Mouse (Mus musculus): Measurements from ENCODE around the gene Tubb3. TPM values are rescaled to one million over a fixed set of nuclear protein-coding genes. Genes with fewer than 3 reads are reported as not detected.

Tubb3 gene
- total RNA-seq (2014; rRNA removed) = 3,792 and 3,923 TPM in 2 replicates
- 1,431 and 1,610 TPM in 2 replicates for polyA plus RNA-seq (2015; fragmentation: Nextera tagmentation; extraction: Ambion mirVana)

DNA sequence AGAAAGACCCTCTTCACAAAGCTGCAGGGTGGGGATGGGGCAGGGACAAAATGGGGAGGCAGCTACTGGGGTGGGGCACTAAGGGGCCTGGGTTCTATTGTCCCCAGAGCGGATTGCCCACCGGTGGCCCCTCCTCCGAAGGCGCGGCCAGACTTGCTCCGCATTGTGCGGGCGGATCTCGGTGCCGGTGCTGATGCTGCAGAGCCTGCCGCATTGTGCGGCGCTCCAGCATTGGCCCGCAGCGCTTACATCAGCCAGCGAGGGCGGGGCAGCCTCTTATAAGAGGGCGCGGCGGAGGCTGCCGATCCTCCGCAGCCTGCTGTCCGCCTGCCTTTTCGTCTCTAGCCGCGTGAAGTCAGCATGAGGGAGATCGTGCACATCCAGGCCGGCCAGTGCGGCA is at the start of gene Tubb3:
Gene Tubb3 (plus strand): TSS at position 179 of the 400 bp plus-strand sequence.
- peak within 1 kb of the TSS; percentile 85 for H3K4me2 ChIP-seq (ENCODE audit: low read depth, low read length)
- no peaks in the 10 kb centered on the region for H3K9me3 ChIP-seq (ENCODE audit: low read length)
- DNase-seq (ENCODE audit: low spot score) (peak; percentile 97), ATAC-seq (peak; percentile 89)
- H3K9ac ChIP-seq (replicated peaks; ENCODE audit: low read length) = peak within 1 kb of the TSS; percentile 79
- WGBS = under 1% methylated on average over 29 of the region's 29 CpGs
- H3K4me1 ChIP-seq (ENCODE audit: insufficient read depth, low read length) = peaks cover 20% of the 10 kb centered on the region; the same call in 1 of the 2 replicates
- peak within 1 kb of the TSS; percentile 62 for H3K4me3 ChIP-seq (ENCODE audit: low read length)
- no peak for TF ChIP-seq CTCF (IDR thresholded peaks at IDR 0.05; ENCODE audit: low read depth)
- no peaks in the 10 kb centered on the region for H3K27me3 ChIP-seq (ENCODE audit: insufficient read depth, low read length)
- no peaks in the 10 kb centered on the region for H3K36me3 ChIP-seq (ENCODE audit: insufficient read depth, low read length)
- peak within 1 kb of the TSS; percentile 94 for H3K27ac ChIP-seq

- ATAC-seq (peak; percentile 95), DNase-seq (ENCODE audit: low spot score) (peak; percentile 100)
- H3K36me3 ChIP-seq (ENCODE audit: insufficient read depth, low read length) = peaks cover 7% of the 10 kb centered on the region
- peak within 1 kb of the TSS; percentile 74 for H3K4me2 ChIP-seq (ENCODE audit: low read depth, low read length)
- H3K27ac ChIP-seq = peak within 1 kb of the TSS; percentile 98
- H3K4me3 ChIP-seq (ENCODE audit: low read length) = peak within 1 kb of the TSS; percentile 78
- H3K4me1 ChIP-seq (ENCODE audit: insufficient read depth, low read length) = peaks cover 21% of the 10 kb centered on the region
- H3K27me3 ChIP-seq (ENCODE audit: insufficient read depth, low read length) = no peaks in the 10 kb centered on the region
- H3K9ac ChIP-seq (replicated peaks; ENCODE audit: low read length) = peak within 1 kb of the TSS; percentile 86
- no peaks in the 10 kb centered on the region for H3K9me3 ChIP-seq (ENCODE audit: low read length)
- TF ChIP-seq CTCF (IDR thresholded peaks at IDR 0.05; ENCODE audit: low read depth) = peak; percentile 77
- 1% methylated on average over 75 of the region's 75 CpGs for WGBS
Measured at GRCm38 (mm10) chr8:123373403-123374238, 37.6 kb upstream of the Tubb3 start, which contains the start of gene Tcf25. Tcf25 (plus strand) TSS chr8:123373753.

GRCm38 (mm10) chr8:123374239-123374578 is 37.0 kb upstream of the Tubb3 start:
- DNase-seq (ENCODE audit: low spot score) (peak; percentile 94), ATAC-seq (peak; percentile 83)
- H3K9me3 ChIP-seq (ENCODE audit: low read length) = no peaks in the 10 kb centered on the region
- WGBS = under 1% methylated on average over 20 of the region's 20 CpGs
- peaks cover 21% of the 10 kb centered on the region for H3K4me1 ChIP-seq (ENCODE audit: insufficient read depth, low read length)
- peaks cover 6% of the 10 kb centered on the region for H3K36me3 ChIP-seq (ENCODE audit: insufficient read depth, low read length)
- H3K4me2 ChIP-seq (ENCODE audit: low read depth, low read length) = peak overlapping the region; percentile 74
- H3K9ac ChIP-seq (replicated peaks; ENCODE audit: low read length) = peak overlapping the region; percentile 86
- H3K27ac ChIP-seq = peak overlapping the region; percentile 98
- H3K4me3 ChIP-seq (ENCODE audit: low read length) = peak overlapping the region; percentile 78
- no peak for TF ChIP-seq CTCF (IDR thresholded peaks at IDR 0.05; ENCODE audit: low read depth)
- H3K27me3 ChIP-seq (ENCODE audit: insufficient read depth, low read length) = no peaks in the 10 kb centered on the region

- H3K9me3 ChIP-seq (ENCODE audit: low read length) = no peaks in the 10 kb centered on the region
- DNase-seq (ENCODE audit: low spot score) (no peak), ATAC-seq (no peak)
- 0 out of 2 replicates have a peak overlapping the region, but pooled peaks have one; percentile 3 for H3K9ac ChIP-seq (replicated peaks; ENCODE audit: low read length)
- H3K27me3 ChIP-seq (ENCODE audit: insufficient read depth, low read length) = no peaks in the 10 kb centered on the region
- TF ChIP-seq CTCF (IDR thresholded peaks at IDR 0.05; ENCODE audit: low read depth) = no peak
- H3K4me2 ChIP-seq (ENCODE audit: low read depth, low read length) = peak overlapping the region; percentile 74
- peaks cover 21% of the 10 kb centered on the region for H3K4me1 ChIP-seq (ENCODE audit: insufficient read depth, low read length)
- 76% methylated on average over 10 of the region's 10 CpGs for WGBS
- H3K36me3 ChIP-seq (ENCODE audit: insufficient read depth, low read length) = no peaks in the 10 kb centered on the region; the same call in 1 of the 2 replicates
- no peak overlapping the region for H3K4me3 ChIP-seq (ENCODE audit: low read length)
- peak overlapping the region; percentile 62 for H3K27ac ChIP-seq
Measured at GRCm38 (mm10) chr8:123375701-123376100, 35.5 kb upstream of the Tubb3 start.

DNA sequence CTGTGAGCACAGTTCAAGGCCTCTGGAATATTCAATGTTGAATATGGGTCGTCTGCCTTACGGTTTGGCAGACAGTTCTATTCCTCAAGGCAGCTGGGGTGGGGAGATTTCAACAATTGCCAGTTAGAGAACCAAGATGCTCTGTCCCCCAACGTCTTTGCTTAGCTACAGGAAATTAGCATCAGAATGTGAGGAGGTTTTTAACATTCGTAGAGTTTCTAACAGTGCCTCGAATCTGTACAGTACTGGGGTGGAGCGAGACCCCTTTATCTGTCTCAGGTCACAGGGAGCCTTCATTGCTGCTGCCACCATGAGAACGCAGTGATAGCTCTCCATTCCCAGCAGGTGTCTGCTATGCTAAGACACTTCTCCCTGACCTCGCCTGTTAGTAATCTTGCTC is 35.1 kb upstream of the Tubb3 start:
- H3K36me3 ChIP-seq (ENCODE audit: insufficient read depth, low read length) = no peaks in the 10 kb centered on the region; the same call in 1 of the 2 replicates
- peak overlapping the region; percentile 62 for H3K27ac ChIP-seq
- H3K27me3 ChIP-seq (ENCODE audit: insufficient read depth, low read length) = no peaks in the 10 kb centered on the region
- no peaks in the 10 kb centered on the region for H3K9me3 ChIP-seq (ENCODE audit: low read length)
- no peak for TF ChIP-seq CTCF (IDR thresholded peaks at IDR 0.05; ENCODE audit: low read depth)
- no peak overlapping the region for H3K9ac ChIP-seq (replicated peaks; ENCODE audit: low read length)
- 35% methylated on average over 8 of the region's 8 CpGs for WGBS
- H3K4me1 ChIP-seq (ENCODE audit: insufficient read depth, low read length) = peaks cover 21% of the 10 kb centered on the region
- ATAC-seq (no peak), DNase-seq (ENCODE audit: low spot score) (peak; percentile 12)
- H3K4me3 ChIP-seq (ENCODE audit: low read length) = no peak overlapping the region
- H3K4me2 ChIP-seq (ENCODE audit: low read depth, low read length) = peak overlapping the region; percentile 74

DNA sequence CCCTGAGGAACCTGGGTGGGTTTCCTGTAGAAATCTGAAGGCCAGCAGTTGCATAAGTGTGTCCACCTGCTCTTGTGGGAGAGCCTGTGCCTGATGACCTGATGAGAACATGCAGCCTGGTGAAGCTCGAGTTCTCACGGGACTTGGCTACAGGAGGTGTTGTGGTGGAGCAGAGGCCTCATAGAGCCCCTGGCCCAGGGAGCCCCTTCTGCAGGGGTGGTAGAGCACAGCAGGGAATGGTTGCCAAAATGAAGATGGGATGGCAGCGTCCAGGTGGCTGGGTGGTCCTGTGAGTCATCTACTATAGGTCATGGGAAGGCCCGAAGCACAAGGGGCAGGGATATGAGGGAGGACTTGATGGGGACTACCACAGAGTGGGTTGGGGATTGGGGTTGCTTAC is 29.5 kb upstream of the Tubb3 start:
- ATAC-seq = no peak
- TF ChIP-seq CTCF (IDR thresholded peaks at IDR 0.05; ENCODE audit: low read depth) = no peak
- no peak for DNase-seq (ENCODE audit: low spot score)
- Histone ChIP-seq H3K4me1 (ENCODE audit: insufficient read depth, low read length) (no peaks in the 10 kb centered on the region), H3K9me3 (ENCODE audit: low read length) (no peaks in the 10 kb centered on the region), H3K4me3 (ENCODE audit: low read length) (no peak overlapping the region), H3K36me3 (ENCODE audit: insufficient read depth, low read length) (peaks cover 44% of the 10 kb centered on the region), H3K27ac (no peak overlapping the region), H3K27me3 (ENCODE audit: insufficient read depth, low read length) (no peaks in the 10 kb centered on the region), H3K4me2 (ENCODE audit: low read depth, low read length) (no peak overlapping the region), H3K9ac (replicated peaks; ENCODE audit: low read length) (no peak overlapping the region)
- WGBS = 90% methylated on average over 4 of the region's 4 CpGs

- no peaks in the 10 kb centered on the region for H3K9me3 ChIP-seq (ENCODE audit: low read length)
- TF ChIP-seq CTCF (IDR thresholded peaks at IDR 0.05; ENCODE audit: low read depth) = no peak
- H3K4me1 ChIP-seq (ENCODE audit: insufficient read depth, low read length) = no peaks in the 10 kb centered on the region
- ATAC-seq (no peak), DNase-seq (ENCODE audit: low spot score) (no peak)
- H3K27ac ChIP-seq = no peak overlapping the region
- H3K36me3 ChIP-seq (ENCODE audit: insufficient read depth, low read length) = peaks cover 52% of the 10 kb centered on the region
- H3K4me3 ChIP-seq (ENCODE audit: low read length) = no peak overlapping the region
- 74% methylated on average over 8 of the region's 8 CpGs for WGBS
- no peak overlapping the region for H3K9ac ChIP-seq (replicated peaks; ENCODE audit: low read length)
- no peak overlapping the region for H3K4me2 ChIP-seq (ENCODE audit: low read depth, low read length)
- H3K27me3 ChIP-seq (ENCODE audit: insufficient read depth, low read length) = no peaks in the 10 kb centered on the region
Measured at GRCm38 (mm10) chr8:123382516-123382915, 28.7 kb upstream of the Tubb3 start.

Measured in hindbrain, postnatal 0 days (tissue).